Mouse (Mus musculus) fibroblast of lung, adult 2 months (primary cell): ENCODE results near the gene Sbf1.

Source experiments
- DNase-seq: peaks from one replicate; pipeline ENCODE4 v3.0.0-alpha.2; 2011; ENCODE audit warnings: low read depth

Sbf1 gene

DNA sequence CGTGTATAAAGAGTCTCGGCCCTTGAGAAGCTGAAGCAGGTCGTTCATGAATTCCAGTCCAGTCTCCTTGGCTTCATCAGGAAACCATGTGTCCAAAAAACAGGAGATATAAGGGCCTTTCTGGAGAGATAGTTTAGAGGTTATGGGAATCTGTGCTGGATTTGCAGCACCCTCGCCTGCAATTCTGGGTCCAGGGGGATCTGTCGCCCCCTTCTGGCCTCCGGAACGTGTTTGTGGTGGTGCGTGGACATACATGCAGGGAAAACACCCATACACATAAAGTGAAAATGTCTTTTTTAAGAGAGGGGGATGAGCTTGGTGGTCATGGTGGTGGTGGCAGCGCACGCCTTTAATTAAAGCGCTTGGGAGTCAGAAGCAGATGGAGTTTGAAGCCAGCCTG is 1.0 kb upstream of the Sbf1 start:
- DNase-seq: no peak

DNA sequence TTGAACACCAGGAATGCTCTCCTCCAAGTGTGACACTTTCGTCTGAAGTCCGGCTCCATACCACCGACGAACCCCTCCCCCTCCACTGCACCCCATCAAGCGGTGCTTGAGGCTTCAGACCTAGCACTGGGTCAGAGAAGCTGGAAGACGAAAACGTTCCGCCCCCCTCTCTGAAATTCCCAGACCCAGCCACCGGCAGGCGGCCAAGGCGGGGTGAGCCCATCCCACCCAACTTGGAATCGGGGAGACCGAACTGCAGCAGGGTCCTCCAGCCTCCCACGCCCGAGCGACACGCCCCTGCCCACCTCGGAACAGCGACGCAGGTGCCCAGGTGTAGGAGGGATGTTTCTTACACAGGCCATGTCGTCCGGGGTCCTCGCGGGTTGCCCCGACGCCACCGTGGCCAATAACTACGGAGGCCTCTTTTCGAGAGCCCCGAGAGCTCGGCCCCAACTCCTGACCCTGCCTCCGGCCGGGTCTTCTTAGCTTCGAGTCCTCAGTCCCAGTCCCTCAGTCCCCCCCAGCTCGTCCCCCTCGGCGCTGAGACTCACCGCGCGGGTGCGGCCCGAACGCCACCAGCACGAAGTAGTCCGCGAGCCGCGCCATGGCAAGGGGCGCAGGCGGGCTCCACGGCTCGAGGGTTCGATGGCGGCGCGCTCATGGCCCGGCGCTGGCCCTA is 461 bp downstream of the Sbf1 start:
- no peak for DNase-seq

DNA sequence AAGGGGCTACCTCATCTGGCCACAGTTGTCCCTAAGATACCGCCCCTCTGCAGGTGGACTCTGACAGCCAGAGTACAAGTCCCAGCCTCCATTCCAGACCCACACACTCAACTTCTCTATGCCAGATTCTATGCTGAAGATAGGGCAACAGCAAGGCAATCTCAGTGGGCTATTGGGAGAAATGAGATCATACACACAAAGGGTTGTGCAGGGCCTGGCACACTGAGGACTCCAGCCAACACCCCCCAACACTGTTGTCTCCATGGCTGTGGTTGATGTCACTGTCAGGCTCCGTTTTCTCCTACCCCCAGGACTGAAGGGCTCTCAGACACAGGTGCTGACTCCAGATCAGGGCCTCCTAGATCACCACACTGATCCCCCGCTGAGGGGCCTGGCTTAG is 1.0 kb downstream of the Sbf1 start:
- no peak for DNase-seq

DNA sequence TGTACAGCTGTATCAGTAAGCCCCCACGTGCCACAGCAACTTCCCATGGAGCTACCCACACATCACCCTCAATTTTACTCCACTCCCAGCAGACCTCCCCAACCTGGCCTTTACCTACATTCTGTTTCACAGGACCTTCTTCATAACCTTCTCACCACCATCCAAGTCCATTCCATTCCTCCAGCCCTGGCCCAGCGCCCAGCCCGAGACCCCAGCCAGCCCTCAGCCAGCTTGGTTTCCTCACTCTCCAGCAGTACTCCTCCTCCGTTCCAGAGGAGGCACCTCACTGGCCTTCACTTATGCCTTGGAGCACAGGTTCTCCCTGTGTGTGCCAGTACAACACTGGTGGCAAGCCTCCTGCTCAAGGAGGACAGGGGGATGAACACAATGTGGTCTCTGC is 1.8 kb downstream of the Sbf1 start:
- no peak for DNase-seq

DNA sequence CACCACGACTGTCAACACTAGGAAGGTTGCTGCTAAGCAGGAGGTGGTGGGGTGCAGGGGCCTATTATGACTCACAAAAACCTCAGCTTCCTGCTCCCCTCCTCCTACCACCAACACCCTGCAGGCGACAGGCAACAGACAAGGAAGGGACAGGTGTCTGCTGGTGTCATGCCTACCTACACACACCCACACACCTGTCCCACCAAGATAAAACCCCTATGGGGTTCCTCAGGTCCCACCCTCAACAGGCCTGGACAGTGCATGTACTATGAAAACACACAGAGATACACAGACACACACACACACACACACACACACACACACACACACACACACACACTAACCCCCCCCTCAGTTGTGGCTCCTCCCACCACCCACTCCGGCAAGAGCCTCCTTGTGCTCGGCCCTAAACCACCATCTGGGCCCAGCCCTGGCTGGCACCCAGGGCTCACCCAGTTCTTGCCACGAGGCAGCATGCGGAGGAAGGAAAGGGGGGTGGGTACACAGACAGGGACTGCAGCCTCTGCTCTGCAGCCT is 5.1 kb downstream of the Sbf1 start:
- peak; percentile 37 for DNase-seq

DNA sequence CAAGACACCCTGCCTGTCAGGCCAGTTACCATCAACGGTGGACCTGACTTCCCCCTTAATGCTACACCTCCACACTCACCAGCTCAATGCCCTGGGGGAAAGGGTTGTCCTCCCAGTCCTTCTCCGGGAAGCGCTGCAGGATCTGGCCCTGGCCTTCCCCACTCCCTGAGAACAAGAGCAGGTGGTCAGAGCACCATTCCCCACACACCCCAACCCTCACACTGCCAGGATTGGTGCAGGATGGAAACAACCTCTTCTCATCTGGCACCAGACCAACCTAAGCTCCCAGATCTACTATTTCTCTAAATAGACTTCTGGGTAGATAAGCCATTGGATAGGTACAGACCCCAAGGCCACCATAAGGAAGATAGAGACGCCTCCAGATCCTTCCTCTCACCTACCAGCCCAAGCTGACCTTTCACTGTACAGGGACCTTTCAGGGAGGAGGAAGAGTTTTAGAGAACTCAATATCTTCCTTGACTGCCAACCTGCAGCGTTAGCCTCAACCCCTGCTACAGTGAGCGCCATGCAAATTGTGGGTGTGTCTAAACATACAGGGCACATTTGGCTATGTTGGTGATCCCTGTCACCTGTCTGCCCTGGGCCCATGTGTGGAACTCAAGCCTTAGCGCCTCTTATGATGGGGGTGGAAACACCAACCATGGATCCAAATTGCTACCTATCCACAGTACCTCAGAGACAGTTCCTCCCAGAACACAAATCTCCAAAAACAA is 6.5 kb downstream of the Sbf1 start:
- DNase-seq: no peak

DNA sequence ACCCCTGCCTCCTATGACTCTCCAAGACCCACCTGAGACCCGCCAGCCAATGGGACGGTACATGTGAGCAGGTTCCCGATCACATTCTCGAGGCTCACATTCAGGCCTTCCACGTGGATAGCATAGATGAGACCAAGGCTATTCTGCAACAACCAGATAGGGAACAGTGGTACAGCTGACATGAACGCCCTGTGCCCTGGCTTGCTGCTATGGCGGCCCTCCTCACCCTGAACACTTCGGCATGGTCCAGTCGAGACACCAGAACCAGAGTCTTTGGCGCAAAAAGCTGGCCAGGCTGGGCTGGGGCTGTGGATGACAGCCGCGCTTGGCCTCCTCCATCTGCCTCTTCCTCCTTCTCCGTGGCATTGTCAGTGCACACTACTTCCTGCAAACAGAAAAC is 7.7 kb downstream of the Sbf1 start:
- no peak for DNase-seq

DNA sequence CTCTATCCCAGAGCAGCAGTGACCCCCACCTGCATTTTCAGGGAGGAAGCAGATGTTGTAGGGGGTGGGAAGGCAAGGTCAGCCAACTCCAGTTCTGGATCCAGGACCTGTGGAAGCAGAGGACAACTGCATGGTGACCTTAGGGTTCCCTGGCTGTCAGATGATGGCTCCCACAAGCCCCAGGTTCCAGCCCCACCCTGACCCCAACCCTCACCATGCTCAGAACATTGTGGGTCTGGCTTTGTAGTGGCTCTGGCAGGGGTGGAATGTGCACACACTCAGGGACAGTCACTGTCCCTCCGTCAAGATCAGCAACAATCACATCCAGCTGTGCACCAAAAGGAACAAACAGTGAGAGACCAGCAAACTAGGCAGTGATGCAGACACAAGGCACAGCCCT is 9.1 kb downstream of the Sbf1 start:
- DNase-seq: no peak

DNA sequence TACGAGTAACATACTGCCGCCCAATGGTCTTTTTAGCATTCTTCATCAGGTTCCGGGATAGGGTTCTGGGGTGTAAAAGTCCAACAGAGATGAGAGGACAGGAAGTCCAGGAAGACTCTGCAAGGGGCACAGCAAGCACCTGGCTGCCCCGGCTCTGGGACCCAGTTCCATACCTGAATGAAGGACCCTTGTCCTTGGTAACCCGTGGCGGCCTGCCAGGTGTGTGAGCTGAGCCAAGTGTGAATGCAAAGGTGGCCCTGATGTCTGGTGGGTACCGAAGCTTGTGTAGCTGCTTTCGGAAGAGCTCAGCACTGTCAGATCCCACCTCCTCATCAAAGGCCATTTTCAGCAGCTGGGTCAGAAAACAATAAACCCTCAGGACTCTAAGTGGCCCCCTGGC is 14.5 kb downstream of the Sbf1 start:
- DNase-seq: no peak

DNA sequence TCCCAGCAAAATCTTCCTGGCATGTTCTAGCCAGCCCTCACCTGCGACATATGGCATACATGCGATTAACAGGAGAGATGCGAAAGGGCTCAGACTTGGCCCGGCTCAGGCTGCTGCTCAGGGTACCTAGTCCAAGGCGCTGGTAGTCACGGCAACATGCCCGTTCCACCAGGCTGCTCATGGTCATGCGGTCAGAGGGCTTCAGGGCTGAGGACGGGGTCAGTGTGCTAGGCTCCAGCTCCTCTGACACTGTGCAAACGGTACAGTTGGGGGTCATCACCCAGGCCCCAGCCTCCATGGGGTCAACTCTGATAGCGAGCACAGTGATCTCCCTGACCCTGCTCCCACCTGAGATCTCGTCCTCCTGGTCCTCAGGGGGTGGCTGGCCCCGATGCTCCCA is 14.9 kb downstream of the Sbf1 start:
- DNase-seq: no peak

DNA sequence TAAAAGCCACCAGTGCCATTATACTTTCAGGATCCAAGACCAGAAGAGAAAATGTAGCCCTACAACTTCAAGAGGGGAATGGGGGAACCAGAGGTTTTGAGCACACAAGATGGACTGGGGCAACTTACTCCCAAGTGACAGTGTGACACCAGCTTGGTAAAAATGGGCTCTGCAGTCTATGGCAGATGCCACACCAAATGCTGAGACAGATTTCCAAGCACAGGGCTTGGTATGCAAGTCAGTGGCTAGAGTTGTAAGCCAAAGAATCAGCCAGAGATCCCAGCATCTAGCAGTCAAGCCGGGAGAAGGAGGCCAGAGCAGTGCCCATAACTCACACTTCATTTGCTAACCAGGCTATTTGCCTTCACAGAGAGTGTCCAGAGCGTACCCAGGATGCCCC is 17.4 kb downstream of the Sbf1 start:
- no peak for DNase-seq

DNA sequence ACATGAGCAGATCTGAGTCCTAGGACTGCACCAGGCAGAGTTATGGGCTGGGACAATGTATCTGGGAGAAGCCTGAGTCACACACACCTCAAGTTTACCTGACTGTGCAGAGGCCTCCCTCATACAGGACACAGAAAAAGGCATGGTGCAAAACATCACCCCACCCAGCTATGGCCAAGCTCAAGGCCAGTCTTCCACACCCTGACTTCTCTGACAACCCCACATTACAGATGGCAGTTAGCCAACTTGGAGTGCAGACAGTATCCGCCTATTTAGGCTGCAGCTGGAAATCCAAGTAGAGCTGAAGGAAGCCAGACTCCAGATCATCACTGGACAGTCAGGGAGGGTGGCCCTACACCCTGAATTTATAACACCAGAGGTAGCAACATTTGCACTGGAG is 18.6 kb downstream of the Sbf1 start:
- no peak for DNase-seq

DNA sequence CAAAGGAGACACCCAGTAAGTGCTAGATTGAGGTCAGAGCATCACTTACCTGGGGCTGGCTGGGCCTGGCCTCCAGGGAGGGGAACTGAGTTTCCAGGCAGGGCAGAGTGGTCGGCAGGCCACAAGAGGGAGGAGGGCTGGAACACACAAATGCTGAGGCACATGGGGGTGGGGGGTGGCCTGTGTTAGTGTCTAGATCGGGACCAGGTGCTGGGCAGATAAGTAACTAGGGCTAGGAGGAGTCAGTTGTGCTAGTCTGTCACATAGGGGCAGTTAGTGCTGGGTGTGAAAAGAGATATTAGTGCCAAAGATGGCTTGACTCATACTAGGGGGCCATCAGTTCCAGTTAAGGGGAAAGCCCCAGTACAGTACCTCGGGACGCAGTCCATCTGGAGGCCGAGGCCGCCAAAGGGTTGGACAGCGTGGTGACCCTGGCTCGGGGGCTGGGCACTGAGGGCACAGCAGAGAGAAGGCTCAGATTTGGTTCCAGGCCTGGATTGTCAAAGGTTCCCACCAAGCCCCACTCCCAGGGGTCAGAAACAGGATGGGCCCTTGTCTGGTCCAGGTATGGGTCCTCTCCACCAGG is 19.4 kb downstream of the Sbf1 start:
- no peak for DNase-seq

DNA sequence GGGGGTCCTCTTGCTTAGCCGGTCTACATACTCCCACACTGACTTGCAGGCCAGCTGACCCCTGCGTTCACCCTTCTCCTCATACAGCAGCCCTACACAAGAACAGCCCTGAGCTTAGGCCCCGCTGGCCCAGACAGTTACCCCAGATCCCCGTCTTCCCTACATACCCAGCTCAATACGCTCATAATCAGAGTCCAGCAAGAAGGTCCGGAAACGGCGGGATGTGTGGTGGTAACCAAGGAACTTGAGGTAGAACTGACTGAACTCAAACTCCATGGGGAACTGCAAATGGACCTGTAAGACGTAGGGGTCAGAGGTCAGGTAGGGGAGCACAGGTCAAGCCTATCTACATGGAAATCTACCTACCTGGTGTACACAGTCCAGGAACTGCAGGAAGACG is 21.3 kb downstream of the Sbf1 start:
- no peak for DNase-seq

DNA sequence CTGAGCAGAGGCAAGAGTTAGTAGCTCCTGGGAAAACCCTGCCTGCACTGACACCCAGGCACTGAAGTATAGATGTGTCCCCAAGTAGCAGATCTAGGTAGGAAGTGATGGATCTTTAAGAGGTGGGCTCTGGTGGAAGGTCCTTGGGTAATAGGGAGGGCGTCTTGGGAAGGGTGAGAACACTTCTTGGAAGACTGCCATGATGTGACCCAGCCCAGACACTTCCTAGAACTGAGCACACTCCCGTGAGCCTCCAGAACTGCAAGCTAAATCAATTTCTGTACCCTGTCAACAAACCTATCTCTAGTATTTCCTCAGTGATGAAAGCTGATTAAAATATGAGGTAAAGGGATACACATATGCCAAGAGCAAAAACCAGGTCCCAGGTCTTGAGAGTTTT is 22.3 kb downstream of the Sbf1 start:
- no peak for DNase-seq

DNA sequence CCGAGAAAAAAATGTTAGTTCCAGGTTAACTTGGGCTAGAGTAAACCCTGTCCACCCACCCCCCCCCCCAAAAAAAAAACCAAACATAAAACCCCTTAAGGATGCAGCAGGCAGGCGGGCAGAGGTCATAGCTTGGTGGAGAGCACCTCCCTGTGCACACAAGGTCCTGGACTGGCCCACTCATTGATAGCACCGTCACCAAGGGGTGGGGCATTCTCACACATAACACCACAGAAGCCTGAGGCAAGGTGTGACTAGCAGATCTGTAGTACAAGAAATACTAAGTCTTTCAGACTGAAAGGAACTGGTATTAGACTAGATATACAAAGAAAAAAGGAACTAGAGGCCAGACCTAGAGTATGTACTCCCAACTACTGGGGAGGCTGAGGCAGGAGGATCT is 23.6 kb downstream of the Sbf1 start:
- DNase-seq: no peak

DNA sequence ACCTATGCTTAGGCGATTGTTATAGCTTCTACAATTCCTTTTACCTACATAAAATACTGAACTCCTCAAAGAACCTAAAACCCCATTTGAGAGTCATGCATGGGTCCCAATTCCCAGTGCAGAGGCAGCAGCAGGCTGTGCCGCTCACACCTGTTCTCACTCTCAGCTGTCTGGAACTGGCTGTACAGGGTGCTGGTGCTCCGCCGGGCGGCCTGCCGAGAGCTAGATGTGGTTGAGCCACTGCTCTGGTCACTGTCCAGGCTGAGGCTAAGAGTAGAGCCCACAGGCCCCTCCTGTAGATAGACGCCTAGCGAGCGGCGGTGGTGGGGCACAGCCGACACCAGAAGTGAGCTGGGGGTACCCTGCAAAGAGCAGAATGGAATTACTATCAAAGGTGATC is 25.7 kb downstream of the Sbf1 start:
- DNase-seq: no peak

DNA sequence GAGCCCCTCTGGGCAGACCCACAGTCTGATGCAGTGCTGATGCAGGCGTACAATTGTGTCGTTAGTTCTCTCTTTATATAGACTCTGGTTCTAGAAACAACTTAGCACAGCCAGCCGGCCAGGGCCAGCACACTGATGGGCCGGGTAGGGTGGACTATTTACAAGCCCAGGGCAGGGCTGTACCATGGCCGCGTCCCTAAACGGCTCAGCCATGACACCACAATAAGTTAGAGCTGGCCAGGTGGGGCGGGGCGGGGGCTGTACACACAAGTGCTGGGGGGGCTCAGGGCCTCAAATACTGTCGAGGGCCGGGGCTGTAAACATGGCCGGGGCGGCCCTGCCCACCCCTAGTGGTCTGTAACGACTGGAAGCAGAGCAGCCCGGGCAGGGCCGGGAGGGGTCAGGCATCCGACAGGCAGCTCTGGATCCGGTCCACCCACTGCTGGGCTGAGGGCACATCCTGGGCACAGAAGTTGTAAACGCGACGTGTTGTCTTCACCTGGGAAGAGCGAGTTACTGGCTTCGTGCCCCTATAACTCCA is 26.8 kb downstream of the Sbf1 start:
- DNase-seq: no peak

DNA sequence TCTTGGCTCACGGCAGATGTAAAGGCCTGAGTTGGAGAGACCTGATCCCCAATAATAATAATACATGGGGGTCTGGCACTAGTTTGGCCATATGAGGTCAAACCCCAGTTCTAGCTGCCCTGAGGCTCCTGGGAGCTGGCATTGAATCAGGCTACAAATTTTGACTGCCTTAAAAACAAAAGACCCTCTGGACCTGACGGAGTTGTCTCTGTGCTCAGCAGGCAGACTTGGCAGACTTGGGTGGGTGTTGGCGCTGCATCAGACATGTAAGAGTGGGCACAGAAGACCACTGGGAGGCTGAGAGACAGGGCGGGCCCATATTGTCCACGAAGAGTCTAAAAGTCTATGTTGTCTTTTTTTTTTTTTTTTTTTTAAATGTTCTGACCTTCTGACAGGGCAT is 28.5 kb downstream of the Sbf1 start:
- no peak for DNase-seq

DNA sequence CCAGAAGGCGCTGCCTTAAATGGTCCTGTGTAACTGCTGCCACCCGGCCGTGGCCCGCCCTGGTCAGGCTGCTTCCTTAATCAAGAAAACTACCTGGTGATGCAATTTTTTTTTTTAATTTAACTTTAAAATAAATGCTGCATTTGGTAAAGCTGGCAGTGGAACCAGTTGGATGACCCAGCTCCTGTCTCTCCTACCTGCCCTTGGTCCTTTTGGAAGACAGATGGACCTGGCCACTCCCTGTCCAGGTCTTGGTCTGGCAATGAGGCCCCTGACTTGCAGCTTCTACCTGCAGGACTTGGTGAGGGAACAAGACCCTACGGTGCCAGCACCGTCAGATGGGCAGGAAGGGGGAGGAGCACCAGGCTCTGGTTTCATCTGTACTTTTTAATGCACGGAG is 29.0 kb downstream of the Sbf1 start:
- no peak for DNase-seq

DNA sequence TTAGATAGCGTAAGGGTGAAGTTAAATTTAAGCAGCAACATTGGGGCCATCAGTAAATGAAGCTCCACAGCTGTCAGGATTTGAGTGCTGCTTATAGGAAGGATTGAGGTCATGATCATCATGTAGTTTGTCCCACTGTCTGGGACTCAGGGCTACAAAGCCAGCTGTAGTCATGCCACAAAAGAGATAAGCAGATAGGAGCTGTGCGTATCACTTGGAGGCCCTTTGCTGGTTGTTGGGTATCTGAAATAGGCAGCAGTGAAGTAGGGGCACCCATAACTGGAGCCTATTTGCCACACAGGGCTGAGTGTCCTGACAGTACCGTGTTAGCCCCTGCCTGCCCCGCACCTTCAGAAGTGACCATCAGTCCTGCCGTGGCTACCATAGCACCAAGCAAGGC is 29.6 kb downstream of the Sbf1 start:
- no peak for DNase-seq

DNA sequence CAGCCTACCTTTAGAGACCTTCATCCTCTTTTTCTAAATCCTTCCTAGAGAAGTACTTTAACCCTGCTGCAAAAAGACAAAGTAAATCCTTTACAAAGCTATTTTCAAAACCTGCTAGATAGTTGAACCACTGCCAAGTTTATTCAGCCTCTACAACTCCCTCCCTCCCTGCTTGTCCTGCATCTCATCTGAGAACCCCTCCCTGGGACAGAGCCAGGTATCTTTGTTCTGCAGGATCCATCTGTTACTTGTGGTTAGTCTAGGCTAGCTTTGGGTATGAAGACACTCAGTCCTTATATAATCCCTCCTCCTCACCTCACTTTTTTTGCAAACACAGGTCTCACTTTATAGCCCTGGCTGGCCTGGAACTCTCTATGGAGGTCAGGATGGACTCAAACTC is 30.1 kb downstream of the Sbf1 start:
- no peak for DNase-seq

DNA sequence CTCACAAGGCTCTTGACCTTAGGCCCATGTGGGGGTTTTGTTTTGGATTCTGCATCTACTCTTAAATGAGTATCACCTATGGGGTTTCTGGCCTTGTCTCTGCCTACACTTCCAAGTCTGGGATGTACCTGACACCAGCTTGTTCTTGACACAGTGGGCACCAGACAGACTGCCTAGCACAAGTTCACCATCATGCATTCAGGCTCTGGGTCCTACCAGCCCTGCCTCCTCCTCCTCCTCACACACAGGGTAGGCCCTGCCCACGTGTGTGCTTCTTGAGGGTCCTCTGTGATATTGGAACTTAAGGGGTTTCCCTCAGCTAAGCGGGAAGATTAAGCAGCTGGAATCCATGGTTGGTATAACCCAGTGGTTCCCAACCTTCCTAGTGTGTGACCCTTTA is 31.0 kb downstream of the Sbf1 start:
- no peak for DNase-seq
